Mouse (Mus musculus): ENCODE data around the gene Hist1h2ah.
"Not testable (repeated sequence)": the region's sequence is repeated elsewhere in the genome, so short reads cannot be mapped to it uniquely, and the experiment has no call there.

The Hist1h2ah gene

DNA sequence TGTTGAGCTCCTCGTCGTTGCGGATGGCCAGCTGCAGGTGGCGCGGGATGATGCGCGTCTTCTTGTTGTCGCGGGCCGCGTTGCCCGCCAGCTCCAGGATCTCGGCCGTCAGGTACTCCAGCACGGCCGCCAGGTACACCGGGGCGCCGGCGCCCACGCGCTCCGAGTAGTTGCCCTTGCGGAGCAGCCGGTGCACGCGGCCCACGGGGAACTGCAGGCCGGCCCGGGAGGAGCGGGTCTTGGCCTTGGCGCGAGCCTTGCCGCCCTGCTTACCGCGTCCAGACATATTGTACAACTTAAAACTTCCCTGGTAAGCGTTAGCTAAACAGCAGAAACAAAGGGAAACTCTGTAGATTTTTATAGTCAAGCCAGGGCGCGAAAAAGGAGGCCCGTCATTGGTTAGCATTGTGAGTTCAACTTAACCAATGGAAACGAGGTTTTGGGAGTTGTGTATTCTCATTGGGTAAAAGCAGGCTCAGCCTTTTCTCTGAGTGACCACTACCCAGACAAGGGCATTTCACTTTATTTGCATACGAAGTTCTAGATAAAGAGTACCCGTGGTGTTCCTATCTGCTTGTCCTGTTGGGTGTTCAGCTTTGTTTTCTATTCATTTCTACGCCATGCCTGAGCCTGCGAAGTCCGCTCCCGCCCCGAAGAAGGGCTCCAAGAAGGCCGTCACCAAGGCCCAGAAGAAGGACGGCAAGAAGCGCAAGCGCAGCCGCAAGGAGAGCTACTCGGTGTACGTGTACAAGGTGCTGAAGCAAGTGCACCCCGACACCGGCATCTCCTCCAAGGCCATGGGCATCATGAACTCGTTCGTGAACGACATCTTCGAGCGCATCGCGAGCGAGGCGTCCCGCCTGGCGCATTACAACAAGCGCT is at the start of gene Hist1h2ah, which contains the start of gene Hist1h2bk:
Hist1h2ah (minus strand) TSS at position 302 of the 882 bp plus-strand sequence.
Hist1h2bk (plus strand) TSS at position 604 of the 882 bp plus-strand sequence.
- DNase-seq: peak; percentile 75 to 90

DNA sequence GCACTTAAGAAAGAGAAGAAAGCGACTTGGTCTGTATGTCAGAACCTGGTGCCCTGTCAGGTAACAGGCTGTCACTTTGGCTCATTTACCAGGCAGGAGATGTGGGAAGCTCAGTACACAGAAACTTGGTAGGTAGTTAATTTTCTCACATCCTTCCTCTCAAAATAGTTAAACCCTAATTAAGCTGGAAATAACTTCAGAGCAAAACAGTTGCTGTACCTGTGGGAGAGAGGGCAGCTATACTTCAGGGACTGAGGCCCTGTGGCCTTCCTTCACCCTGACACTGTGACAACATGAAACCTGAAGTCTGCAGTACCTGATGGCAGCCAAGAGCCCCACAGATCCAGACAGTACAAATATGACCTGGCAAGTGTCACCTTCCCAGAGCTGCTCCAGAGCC is 48.8 kb upstream of the Hist1h2ah start, which contains the start of gene Vmn1r188:
Vmn1r188 (plus strand) TSS at position 301 of the 400 bp plus-strand sequence.
- not testable (repeated sequence) for DNase-seq

DNA sequence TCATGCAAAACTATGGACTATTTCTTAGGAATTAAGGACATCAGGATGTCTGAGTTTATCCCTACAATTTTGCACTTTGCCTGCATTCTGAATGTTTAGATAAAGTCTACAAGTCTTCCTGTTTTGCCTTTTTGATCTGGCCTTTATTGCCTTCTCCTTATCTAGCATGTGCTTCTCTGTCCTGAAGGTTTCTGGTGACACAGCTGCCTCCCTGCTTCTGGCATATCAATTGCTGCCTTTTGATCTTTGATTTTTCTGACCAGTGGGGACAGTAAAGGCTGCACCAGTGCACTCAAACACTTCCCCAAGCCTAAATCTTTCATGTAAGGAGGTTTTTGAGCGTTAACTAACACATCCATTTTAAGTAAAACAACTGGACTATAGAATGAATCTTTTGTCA is 28.1 kb upstream of the Hist1h2ah start:
- no peak for DNase-seq

DNA sequence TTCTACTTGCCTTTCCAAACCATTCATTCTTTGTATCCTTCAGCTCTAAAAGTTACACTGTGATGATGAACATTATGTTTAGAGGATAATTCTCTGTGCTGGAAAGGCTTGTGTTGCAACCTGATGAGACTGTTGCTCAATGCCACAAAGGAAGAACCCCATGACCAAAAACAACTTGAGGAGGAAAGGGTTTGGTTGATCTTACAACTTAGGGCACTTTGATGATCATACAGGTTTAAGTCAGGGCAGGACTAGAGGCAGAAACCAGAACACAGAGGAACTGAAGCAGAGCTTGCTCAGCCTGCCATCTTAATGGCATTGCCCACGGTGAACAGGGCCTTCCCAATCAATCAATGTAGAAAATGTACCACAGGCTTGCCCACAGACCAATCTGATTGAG is 26.1 kb upstream of the Hist1h2ah start:
- DNase-seq: no peak

DNA sequence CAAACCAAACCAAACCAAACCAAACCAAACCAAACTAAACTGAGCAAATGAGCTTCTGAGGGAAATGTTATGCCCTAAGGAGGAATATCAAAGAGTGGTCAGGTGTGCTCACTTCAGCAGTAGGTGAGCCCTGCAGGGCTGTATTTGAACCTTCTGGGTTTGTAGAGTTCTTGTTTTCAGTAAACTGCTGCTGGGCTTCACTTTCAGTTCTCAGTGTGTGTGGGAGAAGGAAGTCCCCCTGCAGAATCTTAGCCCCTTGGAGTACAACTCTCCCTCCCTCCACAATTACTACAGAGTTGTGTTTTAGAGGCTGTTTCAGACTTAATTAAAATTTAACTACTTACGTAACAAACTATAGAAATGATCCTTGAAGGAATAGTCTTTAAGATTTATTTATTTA is 18.4 kb upstream of the Hist1h2ah start:
- DNase-seq: no peak

DNA sequence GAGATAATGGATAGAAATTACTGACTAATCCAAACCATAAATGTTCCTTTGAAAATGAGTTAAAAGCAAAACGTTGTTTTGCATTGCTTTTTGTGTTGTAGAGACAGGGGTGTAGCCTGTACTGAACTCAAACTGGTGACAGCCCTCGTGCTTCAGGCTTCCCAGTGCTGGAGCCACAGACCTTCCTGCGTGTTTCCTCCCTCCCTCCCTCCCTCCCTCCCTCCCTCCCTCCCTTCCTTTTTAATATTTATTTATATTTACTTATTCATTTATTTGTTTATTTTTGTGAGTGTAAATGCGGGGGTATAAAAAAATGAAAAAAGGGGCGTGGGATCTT is 16.1 kb upstream of the Hist1h2ah start:
- DNase-seq: no peak

DNA sequence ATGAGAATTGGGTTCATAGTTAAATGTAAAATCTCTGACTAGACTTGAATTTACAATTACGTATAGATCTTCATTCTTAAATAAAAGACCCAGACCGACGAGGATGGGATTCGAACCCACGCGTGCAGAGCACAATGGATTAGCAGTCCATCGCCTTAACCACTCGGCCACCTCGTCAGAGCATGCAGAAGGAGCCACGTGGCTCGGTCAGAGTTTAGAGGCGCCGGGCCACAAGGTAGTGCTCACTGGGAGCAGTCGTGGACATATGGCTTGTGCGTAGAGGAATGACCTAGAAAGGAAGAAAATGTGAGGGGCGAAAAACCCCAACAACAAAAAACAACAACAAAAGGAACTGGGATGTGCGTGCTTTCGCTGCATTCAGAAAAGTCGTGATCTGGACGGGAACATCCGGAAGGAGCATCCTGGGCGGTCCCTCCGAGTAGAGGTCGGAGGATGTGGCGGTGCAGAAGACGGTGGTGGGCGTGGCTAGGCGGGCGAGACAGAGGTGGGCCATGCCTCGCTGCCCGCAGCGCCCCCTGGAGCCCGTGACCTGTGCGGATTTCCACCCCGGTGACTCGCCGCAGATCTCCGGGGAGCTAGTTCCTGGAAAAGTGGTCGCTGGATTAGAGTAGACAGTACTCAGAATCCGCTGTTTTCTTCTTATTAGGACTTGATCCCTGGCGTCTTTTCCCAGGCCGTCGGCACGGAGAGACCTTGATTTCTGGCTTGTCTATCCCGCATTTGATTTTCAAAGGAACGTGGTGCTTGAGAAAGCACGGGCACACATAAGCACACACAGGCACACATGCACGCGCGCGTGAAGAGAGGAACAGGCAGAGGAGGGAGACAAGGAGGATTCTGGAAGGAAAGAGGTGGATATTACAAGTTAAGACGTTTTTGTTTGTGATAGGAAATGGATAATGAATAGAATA is 15.5 kb upstream of the Hist1h2ah start:
- peak; percentile 93 for DNase-seq

DNA sequence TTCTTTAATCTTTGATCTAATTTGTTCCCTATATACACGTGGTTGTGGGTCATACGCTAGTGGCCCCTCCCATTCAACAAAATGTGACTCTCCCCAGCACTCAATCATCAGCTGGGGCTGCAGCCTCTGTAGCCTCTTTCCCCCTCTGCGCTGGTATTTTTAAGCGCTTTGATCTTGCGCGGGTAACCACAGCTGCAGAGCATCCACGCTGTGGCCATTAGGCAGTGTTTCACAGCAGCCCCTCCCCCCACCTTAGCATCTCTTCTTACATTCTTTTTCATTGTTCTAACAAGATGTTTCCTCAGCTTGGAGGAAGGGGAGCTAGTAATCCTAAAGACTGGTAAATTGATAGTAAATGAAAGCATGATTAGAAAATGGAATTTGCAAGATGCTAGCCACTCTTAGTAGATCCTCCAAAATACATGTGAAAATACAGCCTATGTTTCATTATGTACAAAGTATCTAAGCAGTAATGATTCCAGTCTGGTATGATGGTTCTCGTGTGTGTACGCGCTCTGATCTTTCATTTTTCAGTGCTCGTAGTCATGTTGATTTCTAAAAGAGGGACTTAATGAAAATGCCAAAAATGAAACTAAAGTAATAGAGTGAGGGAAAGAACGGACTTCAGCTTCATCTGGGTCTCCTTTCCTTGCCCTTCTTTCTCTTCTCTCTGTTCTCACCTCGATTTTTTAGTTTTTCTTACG is 14.5 kb upstream of the Hist1h2ah start:
- peak; percentile 34 to 37 for DNase-seq

DNA sequence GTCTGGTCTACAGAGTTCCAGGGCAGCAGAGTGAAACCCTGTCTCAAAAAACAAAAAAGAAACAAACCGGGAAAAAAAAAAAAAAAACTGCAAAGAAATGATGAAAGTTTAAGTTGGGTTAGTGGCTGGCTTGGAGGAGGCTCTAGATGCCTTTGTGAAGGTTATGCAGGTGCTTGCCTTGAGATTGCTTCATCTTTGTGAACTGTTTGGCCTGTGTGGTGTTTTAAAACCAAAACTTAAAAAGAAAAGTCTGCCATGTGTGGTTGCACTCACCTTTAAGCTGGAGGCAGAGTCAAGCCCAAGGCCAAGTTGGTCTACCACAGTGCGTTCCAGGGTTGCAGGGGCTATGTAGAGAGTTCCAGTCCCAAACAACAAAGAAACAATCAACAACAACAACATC is 13.7 kb upstream of the Hist1h2ah start:
- DNase-seq: no peak

DNA sequence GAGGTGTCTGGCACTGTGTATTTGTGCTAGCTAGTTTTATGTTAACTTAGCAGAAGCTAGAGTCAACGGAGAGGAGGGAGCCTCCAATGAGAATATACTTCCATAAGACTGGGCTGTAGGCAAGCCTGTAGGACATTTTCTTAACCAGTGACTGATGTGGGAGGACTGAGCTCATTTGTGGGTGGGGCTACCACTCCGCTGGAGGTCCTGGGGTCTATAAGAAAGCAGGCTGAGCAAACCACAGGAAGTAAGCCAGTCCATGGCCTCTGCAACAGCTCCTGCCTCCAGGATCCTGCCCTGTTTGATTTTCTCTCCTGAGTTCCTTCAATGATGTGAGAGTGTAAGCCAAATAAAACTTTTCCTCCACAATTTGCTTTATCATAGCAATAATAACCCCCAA is 9.9 kb upstream of the Hist1h2ah start:
- DNase-seq: no peak

DNA sequence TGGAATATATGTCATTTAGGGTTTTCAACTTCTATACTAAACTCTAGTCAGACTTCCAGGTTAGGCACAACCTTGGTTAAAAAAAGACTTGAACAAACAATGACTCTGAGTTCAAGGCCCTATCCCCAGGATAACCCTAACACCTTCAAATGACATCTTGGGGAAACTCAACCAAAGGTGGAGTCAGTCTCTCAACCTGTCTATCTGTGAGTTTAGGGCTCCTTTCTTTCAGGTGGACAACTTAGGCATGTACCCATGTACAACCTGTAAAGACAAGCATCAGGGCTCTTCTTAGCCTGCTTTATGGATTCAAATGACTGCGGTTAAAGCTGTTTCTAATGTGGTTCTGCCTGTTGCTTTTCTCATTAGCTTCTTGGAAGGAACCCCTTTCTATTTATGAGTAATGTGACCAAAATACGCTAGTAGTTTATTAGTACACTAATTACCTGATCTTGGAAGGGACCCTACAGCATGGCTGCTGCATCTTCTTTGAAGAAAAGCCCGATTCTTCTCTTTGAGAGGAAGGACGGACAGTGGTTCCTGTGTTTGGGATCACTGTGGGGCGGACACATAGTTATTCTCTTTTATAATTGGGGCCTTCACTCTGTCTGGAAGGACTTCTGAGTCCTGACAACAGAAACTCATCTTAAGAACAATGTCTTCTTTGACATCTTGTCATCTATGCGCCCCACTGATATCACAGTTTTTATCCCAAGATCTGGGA is 9.2 kb upstream of the Hist1h2ah start:
- DNase-seq: no peak

DNA sequence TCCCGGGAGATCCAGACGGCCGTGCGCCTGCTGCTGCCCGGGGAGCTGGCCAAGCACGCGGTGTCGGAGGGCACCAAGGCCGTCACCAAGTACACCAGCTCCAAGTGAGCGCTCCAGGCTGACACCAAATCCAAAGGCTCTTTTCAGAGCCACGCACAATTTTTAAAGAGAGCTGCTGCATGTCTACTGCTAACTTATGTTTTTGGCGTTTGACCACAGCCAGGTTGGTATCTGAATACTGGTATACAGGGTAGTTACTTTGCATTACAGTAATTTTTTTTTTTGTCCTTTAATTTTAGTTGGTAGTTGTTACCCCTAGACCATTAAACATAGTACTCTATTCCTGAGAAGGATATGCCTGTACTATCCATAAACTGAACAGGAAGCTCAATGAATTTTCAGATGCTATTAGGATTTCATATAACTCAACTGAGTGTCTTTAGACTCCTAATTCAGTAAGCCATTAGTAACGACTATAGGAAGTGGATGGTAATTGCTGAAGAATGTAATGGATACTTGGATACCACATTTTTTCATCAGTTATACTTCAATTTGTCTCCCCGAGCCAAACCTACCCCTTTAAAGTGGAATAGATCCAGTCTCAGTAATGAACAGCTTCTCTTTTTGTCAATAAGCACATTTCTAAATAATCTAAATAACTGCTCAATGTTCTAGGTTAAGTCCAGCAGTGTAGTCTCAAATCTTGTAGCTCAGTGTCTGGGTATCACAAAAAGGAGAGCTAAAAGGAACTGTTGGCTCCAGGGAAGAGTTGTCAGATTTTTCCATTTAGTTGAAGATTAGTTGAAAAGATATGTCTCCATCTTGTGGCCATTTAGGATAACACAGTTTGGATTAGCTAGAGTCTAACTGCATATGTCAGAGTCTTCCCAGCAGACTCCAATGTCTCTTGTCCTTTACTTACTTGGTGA is 8.4 kb upstream of the Hist1h2ah start:
- no peak for DNase-seq

DNA sequence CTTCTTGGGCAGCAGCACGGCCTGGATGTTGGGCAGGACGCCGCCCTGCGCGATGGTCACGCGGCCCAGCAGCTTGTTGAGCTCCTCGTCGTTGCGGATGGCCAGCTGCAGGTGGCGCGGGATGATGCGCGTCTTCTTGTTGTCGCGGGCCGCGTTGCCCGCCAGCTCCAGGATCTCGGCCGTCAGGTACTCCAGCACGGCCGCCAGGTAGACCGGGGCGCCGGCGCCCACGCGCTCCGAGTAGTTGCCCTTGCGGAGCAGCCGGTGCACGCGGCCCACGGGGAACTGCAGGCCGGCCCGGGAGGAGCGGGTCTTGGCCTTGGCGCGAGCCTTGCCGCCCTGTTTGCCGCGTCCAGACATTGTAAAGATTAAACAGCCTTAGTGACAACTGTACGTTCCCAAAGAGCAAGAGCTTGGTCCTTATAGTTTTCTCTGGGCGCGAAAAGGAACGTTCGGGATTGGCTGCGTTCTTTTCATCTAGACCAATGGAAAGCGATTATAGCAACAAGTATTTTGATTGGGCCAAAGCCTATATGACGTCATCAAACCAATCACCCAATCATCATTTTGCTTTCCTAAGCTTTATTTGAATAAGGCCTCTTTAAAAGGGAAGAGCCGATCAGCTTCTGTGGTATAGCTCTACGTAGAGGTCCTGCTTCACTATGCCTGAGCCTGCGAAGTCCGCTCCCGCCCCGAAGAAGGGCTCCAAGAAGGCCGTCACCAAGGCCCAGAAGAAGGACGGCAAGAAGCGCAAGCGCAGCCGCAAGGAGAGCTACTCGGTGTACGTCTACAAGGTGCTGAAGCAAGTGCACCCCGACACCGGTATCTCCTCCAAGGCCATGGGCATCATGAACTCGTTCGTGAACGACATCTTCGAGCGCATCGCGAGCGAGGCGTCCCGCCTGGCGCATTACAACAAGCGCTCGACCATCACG is 7.5 kb upstream of the Hist1h2ah start, which contains the start of the genes Hist1h2ag and Hist1h2bj:
Hist1h2ag (minus strand) TSS at position 377 of the 935 bp plus-strand sequence.
Hist1h2bj (plus strand) TSS at position 647 of the 935 bp plus-strand sequence.
- DNase-seq: peak; percentile 83 to 89

DNA sequence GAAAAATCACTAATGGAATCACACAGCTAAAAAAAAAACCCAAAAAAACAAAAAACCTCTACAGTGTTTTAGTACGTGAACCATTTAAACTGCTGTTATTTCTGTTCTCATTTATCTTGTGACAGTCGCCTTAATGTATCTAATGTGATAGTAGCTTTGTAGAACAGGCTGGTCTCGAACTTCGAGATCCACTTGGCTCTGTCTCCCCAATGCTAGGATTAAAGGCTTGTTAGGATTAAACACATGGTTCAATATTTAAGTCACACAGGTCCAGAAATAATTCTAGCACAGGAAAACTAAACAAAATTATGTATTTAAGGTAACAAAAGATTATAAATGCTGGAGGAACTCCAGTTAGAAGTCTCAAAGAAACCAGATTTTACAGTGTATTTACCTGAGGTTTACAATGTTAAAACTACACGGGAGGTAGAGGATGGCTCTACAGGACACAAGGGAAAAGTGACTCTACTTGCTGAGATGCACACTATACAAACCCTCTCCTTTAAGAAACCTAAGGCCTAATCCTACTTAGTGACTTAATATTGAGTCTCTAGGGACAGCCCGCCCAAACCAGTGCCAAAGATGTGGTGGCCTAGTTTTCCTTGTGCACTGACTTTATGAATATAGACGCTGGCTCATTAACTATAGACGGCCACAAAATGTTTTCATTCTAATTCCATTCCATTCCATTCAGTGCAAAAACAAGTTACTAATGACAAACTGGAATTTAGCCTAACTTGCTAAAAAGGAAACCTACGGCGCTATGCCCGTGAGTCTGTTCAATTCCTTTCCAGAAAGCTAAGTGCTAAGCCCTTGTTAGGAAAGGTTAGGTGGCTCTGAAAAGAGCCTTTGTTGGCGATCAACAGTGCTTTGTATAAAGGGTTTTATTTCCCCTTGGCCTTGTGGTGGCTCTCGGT is 6.5 kb upstream of the Hist1h2ah start:
- no peak for DNase-seq

DNA sequence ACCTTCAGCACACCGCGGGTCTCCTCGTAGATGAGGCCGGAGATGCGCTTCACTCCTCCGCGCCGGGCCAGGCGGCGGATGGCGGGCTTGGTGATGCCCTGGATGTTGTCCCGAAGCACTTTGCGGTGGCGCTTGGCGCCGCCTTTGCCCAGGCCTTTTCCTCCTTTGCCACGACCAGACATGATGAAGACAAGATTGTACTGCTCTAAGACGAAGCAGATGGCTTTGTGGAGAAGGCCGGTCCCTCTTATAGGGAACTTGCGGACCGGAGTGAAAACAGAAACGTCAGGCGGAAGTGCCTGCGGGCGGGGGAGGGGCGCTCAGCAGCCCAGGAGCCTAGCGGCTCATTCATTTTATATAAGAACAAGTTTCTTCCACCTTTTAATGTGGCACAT is 5.8 kb upstream of the Hist1h2ah start, which contains the start of gene Hist1h4i:
Hist1h4i (minus strand) TSS at position 221 of the 395 bp plus-strand sequence.
- peak; percentile 95 to 97 for DNase-seq

DNA sequence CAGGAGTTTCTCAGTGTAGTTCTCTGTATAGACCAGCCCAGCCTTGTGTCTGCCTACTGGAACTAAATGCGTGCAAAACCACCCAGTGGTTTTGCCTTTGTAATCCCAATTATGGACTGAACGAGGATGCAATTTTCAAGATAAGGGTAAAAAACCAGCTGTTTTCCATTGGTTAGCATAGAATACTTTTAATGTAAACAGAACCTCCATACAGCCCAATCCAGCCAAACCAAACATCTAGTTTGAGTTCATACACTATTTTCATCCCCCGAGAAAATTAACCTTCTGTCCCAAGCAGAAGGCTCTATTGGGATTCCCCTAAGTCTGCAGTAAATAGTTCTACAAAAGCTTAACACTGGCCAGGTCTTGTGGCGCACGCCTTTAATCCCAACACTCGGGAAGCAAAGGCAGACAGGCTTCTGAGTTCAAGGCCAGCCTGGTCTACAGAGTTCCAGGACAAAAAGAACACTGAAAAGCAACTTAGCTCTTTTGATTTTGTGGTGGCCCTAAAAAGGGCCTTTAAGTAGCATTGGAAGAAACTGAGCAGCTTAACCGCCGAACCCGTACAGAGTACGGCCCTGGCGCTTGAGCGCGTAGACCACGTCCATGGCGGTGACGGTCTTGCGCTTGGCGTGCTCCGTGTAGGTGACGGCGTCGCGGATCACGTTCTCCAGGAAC is 5.2 kb upstream of the Hist1h2ah start:
- no peak for DNase-seq

DNA sequence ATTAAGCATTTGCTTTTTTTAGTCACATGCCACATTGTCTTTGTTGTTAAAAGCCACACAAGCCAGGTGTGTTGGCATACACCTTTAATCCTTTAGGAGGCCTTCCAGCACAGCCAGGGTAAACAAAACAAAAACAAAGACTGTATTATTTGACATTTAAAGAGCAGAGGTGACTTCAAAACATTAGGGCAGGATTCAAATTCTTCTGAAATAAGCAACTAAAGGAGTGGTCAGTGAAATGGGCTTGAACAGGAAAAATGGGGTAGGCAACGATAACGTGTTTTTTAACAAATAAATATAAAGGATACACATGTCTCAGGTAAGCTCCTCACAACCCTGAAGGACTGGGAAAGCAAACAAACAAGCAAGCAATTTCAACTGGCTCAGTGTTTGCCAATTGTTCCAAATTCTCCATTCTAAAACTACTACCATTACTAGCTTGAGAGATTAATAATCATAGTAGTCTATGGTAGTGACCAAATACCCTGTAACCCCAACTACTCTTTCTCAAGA is 4.6 kb upstream of the Hist1h2ah start:
- DNase-seq: no peak

DNA sequence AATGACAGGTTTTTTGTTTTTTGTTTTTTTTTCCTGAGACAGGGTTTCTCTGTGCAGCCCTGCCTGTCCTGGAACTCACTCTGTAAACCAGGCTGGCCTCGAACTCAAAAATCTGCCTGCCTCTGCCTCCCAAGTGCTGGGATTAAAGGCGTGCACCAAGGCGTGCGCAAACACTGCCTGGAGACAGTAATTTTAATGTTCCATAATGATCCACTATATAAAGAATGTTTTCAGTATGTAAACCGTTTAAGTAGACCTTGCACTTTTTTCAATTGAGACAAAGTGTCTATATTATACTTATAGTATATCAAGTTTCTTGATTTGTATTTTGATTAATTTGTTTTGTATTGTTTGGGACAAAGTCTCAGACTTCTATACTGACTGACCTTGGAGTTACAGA is 4.0 kb upstream of the Hist1h2ah start:
- no peak for DNase-seq

All from lung, postnatal 4 days (tissue).